Mouse (Mus musculus) lung, postnatal 0 days (tissue): ENCODE data around the gene Pld4. TPM values are rescaled to one million over a fixed set of nuclear protein-coding genes. Genes with fewer than 3 reads are reported as not detected.

Experiments
- ATAC-seq: fragments of 200-750 bp; cut with Nextera tagmentation; 2 replicates; pipeline ENCODE4 v1.8.0; 2017; ENCODE audit warnings: moderate library complexity
- DNase-seq: peaks from one replicate; pipeline ENCODE4 v3.0.0-alpha.2; 2016; ENCODE audit warnings: low spot score
- H3K27ac ChIP-seq: fragments of 300-500 bp; sonication (generic); 2 replicates; pipeline ENCODE4 v1.5.1; 2014; ENCODE audit warnings: antibody characterized with exemption, mild to moderate bottlenecking, low read length, mixed read lengths
- H3K27me3 ChIP-seq: fragments of 300-500 bp; sonication (generic); replicated peaks from 2 replicates; pipeline ENCODE4 v1.6.1; 2014; ENCODE audit warnings: low read length, mixed read lengths; ENCODE audit not compliant: insufficient read depth
- H3K36me3 ChIP-seq: fragments of 300-500 bp; sonication (generic); 2 replicates; pipeline ENCODE4 v1.6.1; 2014; ENCODE audit warnings: low read length, mixed read lengths; ENCODE audit not compliant: insufficient read depth
- H3K4me1 ChIP-seq: fragments of 300-500 bp; sonication (generic); 2 replicates; pipeline ENCODE4 v1.6.1; 2014; ENCODE audit warnings: antibody characterized with exemption, low read depth, low read length, mixed read lengths; ENCODE audit not compliant: insufficient read depth
- H3K4me2 ChIP-seq: fragments of 300-500 bp; sonication (generic); replicated peaks from 2 replicates; pipeline ENCODE4 v1.6.1; 2014; ENCODE audit warnings: low read depth, mild to moderate bottlenecking, low read length, moderate library complexity, mixed read lengths
- H3K4me3 ChIP-seq: fragments of 300-500 bp; sonication (generic); 2 replicates; pipeline ENCODE4 v1.5.1; 2014; ENCODE audit warnings: low read depth, low read length
- H3K9ac ChIP-seq: fragments of 300-500 bp; sonication (generic); replicated peaks from 2 replicates; pipeline ENCODE4 v1.6.1; 2014; ENCODE audit warnings: low read depth, mild to moderate bottlenecking
- H3K9me3 ChIP-seq: fragments of 300-500 bp; sonication (generic); 2 replicates; pipeline ENCODE4 v1.6.1; 2016; ENCODE audit warnings: low read length, mixed read lengths
- CTCF ChIP-seq: IDR thresholded peaks from 2 replicates; pipeline ENCODE4 v1.5.1; 2016; ENCODE audit warnings: antibody characterized with exemption, mild to moderate bottlenecking
- EP300 ChIP-seq: IDR thresholded peaks from 2 replicates; pipeline ENCODE4 v1.6.1; 2016; ENCODE audit warnings: antibody characterized with exemption, mild to moderate bottlenecking, control low read depth
- WGBS: fragments of 180-500 bp; shearing (Covaris S2); extraction: QIAGEN DNeasy Blood & Tissue Kit; methylation state at CpG from one replicate; pipeline ENCODE4 v1.1.7; 2014; 5-methylcytosine and 5-hydroxymethylcytosine counted together
- polyA plus RNA-seq: library from polyadenylated mRNA; unstranded; fragments of >200 nt; fragmentation: Nextera tagmentation; extraction: Ambion mirVana; gene quantifications from 2 replicates; pipeline ENCODE4 v1.2.1, GENCODE M21; 2015

Gene Pld4
- polyA plus RNA-seq, 1 experiment from 2014 or later = 23.8 TPM

DNA sequence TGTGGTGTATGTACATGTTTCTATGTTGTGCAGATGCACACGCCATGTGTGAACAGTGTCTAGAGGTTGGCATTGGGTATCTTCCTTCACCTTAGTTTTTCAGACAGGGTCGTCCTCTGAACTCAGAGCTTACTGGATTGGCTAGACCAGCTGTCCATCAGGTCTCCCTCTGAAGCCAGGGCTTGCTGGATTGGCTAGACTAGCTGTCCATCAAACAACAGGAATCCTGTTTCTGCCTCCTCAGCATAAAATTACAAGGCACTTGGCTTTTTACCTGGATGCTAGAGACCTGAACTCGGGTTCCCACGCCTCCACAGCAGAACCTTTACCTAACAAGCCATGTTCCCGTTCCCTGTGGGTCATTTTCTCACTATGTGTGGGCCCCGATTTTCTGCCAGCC is 8.6 kb downstream of the Pld4 start:
- no peak overlapping the region for H3K4me2 ChIP-seq

DNA sequence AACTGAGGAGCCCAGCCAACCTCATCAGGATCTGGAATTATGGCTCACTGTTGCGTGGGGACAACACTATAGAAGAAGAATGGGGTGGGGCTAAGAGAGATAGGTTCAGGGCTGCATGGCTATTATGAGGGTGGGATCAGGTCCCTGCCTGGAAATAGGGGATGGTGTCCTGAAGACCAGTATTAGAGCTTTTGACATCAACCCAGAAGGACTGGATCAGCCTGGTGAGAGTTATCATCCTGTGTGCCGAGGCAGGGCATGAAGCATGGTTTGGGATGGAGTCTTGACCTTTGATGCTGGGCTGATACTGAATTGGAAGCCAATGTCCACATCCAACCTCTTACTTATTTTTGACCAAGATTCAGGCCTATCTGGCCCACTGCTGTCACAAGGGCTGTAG is 9.3 kb downstream of the Pld4 start:
- DNase-seq (no peak), ATAC-seq (no peak)
- Histone ChIP-seq H3K4me1 (no peaks in the 10 kb centered on the region), H3K27ac (no peak overlapping the region), H3K4me3 (no peak overlapping the region), H3K9me3 (no peaks in the 10 kb centered on the region), H3K27me3 (no peaks in the 10 kb centered on the region), H3K4me2 (no peak overlapping the region), H3K9ac (no peak overlapping the region), H3K36me3 (no peaks in the 10 kb centered on the region)
- WGBS = 71% methylated on average over 2 of the region's 2 CpGs
- TF ChIP-seq CTCF = no peak
- TF ChIP-seq EP300 = no peak

More for the DNA sequence above, 8.6 kb downstream of the Pld4 start:
- Histone ChIP-seq H3K9me3 (no peaks in the 10 kb centered on the region), H3K36me3 (no peaks in the 10 kb centered on the region), H3K4me1 (no peaks in the 10 kb centered on the region), H3K27ac (no peak overlapping the region), H3K27me3 (no peaks in the 10 kb centered on the region), H3K4me3 (no peak overlapping the region), H3K9ac (no peak overlapping the region)
- no peak for DNase-seq
- ATAC-seq = no peak
- WGBS = 74% methylated on average over 6 of the region's 6 CpGs
- TF ChIP-seq CTCF (no peak), EP300 (no peak)

DNA sequence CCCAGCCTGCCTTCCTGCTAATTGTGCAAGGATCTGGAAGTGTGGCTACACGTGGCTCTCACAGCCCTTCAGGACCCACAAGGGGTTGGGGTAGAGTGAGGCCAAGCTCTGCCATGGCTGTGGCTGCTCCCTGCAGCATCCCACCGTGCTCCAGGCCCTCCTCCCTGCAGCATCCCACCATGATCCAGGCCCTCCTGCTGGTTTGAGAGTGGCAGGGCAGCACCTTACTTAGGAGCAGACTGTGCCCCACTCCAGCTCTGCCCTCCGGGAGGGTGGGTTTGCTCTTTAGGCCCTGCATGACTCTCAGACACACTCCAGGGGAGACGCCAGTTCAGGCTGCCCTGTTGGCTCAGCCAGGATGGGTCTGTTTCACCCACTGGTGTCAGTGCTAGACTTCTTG is 9.9 kb downstream of the Pld4 start:
- no peak overlapping the region for H3K4me2 ChIP-seq
- WGBS = 64% methylated on average over 4 of the region's 4 CpGs
- no peak for TF ChIP-seq EP300
- no peak for TF ChIP-seq CTCF
- H3K4me1 ChIP-seq = no peaks in the 10 kb centered on the region
- no peak overlapping the region for H3K4me3 ChIP-seq
- no peaks in the 10 kb centered on the region for H3K36me3 ChIP-seq
- no peak overlapping the region for H3K27ac ChIP-seq
- H3K9me3 ChIP-seq = no peaks in the 10 kb centered on the region
- ATAC-seq (no peak), DNase-seq (no peak)
- no peak overlapping the region for H3K9ac ChIP-seq
- H3K27me3 ChIP-seq = no peaks in the 10 kb centered on the region

DNA sequence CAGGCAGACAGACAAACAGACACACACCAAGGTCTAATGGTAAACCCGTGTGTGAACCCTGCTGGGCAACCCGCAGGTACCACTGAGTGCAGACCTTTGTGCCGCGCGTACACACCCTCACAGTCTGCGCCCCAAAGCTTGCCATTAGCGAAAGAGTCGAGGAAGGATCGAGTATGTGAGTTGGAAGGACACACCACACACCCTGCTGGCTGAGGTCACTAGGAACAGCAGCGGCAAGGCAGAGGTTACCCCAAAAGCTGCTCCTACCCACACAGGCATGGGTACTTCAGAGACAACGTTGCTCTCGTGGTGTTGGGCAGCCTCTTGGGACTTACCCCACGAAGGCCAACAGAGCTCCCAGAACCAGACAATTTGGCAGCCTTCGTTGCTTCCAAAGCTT is 11.9 kb downstream of the Pld4 start:
- DNase-seq (no peak), ATAC-seq (no peak)
- H3K4me3 ChIP-seq = no peak overlapping the region
- no peak overlapping the region for H3K9ac ChIP-seq
- no peaks in the 10 kb centered on the region for H3K27me3 ChIP-seq
- H3K4me2 ChIP-seq = no peak overlapping the region
- 88% methylated on average over 14 of the region's 14 CpGs for WGBS
- no peaks in the 10 kb centered on the region for H3K9me3 ChIP-seq
- H3K36me3 ChIP-seq = no peaks in the 10 kb centered on the region
- H3K27ac ChIP-seq = no peak overlapping the region
- TF ChIP-seq CTCF = no peak
- no peak for TF ChIP-seq EP300
- no peaks in the 10 kb centered on the region for H3K4me1 ChIP-seq

DNA sequence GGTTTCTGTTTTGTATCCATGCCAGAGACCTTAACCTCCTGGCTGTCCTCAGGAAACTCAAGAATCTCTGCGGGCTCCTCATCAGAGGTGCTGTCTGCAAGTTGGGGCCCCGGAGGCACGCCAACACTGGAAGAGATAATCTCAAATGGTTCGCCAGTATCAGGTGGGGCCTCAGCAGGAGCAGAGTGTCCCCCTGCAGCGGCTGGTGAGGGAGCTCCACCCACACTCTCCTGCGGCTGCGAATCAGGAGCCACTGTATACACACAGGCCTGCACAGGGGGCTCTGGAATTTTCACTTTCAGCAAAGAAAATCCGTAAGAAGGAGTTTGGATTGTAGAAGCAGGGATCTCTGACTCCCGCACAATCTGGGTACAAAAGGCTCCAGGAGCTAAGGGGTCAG is 12.9 kb downstream of the Pld4 start:
- Histone ChIP-seq H3K27ac (no peak overlapping the region), H3K27me3 (no peaks in the 10 kb centered on the region), H3K4me2 (no peak overlapping the region), H3K4me1 (no peaks in the 10 kb centered on the region), H3K9me3 (no peaks in the 10 kb centered on the region), H3K4me3 (no peak overlapping the region), H3K9ac (no peak overlapping the region), H3K36me3 (no peaks in the 10 kb centered on the region)
- ATAC-seq (no peak), DNase-seq (no peak)
- WGBS = 19% methylated on average over 9 of the region's 9 CpGs
- no peak for TF ChIP-seq EP300
- TF ChIP-seq CTCF = no peak

DNA sequence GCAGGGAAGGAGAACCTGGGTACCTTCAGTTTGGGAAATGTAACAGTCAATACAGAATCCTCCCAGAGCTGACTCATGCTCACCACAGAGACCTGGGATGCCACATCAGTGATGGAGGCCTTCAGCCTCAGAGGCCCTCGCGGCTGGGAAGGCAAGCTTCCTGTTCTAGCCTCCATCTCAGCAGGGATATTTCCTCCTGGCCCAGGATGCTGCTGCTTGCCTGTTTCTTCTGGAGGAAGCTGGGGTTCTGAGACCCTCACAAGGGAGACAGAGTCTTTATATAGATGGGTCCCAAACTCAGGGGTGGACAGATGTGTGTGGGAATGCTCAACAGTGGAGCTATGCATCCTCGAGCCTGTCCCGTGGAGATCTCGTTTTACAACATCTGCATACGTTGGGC is 13.6 kb downstream of the Pld4 start:
- Histone ChIP-seq H3K4me2 (no peak overlapping the region), H3K9me3 (no peaks in the 10 kb centered on the region), H3K27me3 (no peaks in the 10 kb centered on the region), H3K4me3 (no peak overlapping the region), H3K4me1 (no peaks in the 10 kb centered on the region), H3K36me3 (no peaks in the 10 kb centered on the region), H3K9ac (no peak overlapping the region), H3K27ac (no peak overlapping the region)
- DNase-seq (no peak), ATAC-seq (no peak)
- TF ChIP-seq CTCF (no peak), EP300 (no peak)
- WGBS = 72% methylated on average over 6 of the region's 6 CpGs

DNA sequence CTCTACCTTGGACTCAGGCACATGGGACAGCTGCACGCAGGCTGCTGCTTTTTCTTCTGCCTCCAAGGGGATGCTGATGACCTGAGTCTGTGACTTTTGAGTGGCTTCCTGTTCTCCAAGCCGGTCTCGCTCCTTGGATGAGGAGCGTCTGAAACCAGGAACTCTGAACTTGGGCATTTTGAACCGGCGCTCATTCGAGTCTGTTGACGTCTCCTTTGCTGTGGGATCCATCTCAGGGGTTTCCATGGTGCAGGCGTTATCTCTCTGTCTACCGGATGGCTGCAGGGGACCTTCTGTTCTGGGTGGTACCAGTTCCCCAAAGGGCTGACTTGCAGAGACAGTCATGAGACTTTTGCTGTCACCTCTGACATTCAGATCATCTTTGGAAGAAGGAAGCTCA is 14.0 kb downstream of the Pld4 start:
- no peaks in the 10 kb centered on the region for H3K27me3 ChIP-seq
- H3K4me1 ChIP-seq = no peaks in the 10 kb centered on the region
- no peak overlapping the region for H3K9ac ChIP-seq
- H3K27ac ChIP-seq = no peak overlapping the region
- DNase-seq = no peak
- H3K4me3 ChIP-seq = no peak overlapping the region
- ATAC-seq = no peak
- no peaks in the 10 kb centered on the region for H3K36me3 ChIP-seq
- no peaks in the 10 kb centered on the region for H3K9me3 ChIP-seq
- WGBS = 89% methylated on average over 10 of the region's 10 CpGs
- TF ChIP-seq EP300 = no peak
- no peak for TF ChIP-seq CTCF
- no peak overlapping the region for H3K4me2 ChIP-seq
